Mouse (Mus musculus): ENCODE measurements around the gene Rd3l.
"Not testable (repeated sequence)": the region's sequence is repeated elsewhere in the genome, so short reads cannot be mapped to it uniquely, and the experiment has no call there.

Rd3l gene

GRCm38 (mm10) chr12:111966683-111967173, 14.4 kb downstream of the Rd3l start, which contains the start of gene Atp5mpl:
Gene Atp5mpl, minus strand, starts transcription at chr12:111966977.
- peak; percentile 98 for DNase-seq (ENCODE audit: extremely low spot score)

GRCm38 (mm10) chr12:111963339-111963738, 17.8 kb downstream of the Rd3l start:
- no peak for DNase-seq (ENCODE audit: extremely low spot score)

- peak; percentile 61 for DNase-seq (ENCODE audit: extremely low spot score)
These were observed 22.8 kb downstream of the Rd3l start for GRCm38 (mm10) chr12:111958101-111958865.

GRCm38 (mm10) chr12:111956173-111956572, 24.9 kb downstream of the Rd3l start:
- no peak for DNase-seq (ENCODE audit: extremely low spot score)

DNA sequence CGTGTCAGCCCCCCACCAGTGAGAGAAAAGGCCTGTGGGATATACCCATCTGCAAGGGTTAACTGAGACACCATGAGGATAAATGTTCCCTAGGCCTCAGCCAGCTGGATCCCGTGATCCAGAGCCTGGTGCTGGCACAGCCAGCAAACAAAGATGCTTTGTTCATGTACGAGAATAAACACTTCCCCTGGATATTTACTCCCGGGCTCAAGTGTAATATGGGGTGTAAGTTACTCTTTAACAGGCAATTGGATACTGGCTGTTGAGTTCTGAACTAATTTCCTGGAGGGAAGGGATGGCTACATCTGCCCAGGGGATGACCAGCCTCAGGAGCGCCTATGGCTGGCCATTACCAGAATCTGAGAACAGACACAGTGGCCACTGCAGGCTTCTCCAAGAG, 29.4 kb downstream of the Rd3l start:
- no peak for DNase-seq (ENCODE audit: extremely low spot score)

GRCm38 (mm10) chr12:111950486-111950885, 30.6 kb downstream of the Rd3l start:
- no peak for DNase-seq (ENCODE audit: extremely low spot score)

- DNase-seq (ENCODE audit: extremely low spot score) = peak; percentile 41
These were observed 34.4 kb downstream of the Rd3l start for GRCm38 (mm10) chr12:111946716-111947115.

DNA sequence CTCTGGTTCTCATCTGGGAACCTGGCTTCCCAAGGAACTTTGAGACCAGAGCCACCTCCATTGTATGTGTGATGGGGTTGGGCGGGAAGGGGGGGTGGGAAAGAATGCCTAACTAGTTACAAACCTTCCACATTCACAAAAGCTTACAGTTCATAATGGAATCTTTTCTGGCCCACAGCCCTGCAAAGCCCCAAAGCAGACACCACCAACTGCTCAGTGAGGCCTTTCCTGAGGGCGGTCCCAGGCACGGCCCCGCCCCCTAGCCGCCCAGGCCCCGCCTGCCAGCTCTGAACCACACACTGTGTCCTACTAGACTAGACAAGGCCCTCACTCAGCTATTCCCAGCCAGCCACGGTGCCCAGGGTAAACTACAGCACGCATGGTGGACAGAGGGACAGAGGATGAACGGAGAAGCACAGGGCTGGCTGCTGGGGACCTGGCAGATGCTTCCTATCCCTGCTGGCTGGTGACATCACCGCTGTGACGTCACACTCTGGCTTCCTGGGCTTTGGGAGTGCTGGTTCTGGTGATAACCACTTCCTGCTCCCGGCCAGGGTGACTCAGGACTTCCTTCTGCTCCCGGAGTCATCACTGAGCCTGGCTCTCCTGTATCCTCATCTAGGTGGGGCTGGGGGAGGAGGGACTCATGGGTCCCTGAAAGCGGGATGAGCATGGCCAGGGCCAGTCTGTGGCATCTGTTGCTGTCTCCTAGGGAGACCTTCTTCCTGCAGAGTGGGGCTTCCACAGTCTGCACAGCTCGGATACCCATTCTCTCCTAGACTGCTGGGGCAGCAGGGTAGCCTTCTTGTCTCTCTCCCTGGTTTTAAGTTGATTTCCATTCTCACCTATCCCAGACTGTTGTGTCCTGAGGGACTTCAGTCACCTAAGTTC, 35.1 kb downstream of the Rd3l start:
- not testable (repeated sequence) for DNase-seq (ENCODE audit: extremely low spot score)

GRCm38 (mm10) chr12:111945115-111945514, 36.0 kb downstream of the Rd3l start:
- DNase-seq (ENCODE audit: extremely low spot score) = peak; percentile 50

GRCm38 (mm10) chr12:111944065-111944987, 36.8 kb downstream of the Rd3l start:
- not testable (repeated sequence) for DNase-seq (ENCODE audit: extremely low spot score)

GRCm38 (mm10) chr12:111943421-111944064, 37.6 kb downstream of the Rd3l start:
- DNase-seq (ENCODE audit: extremely low spot score) = no peak

- peak; percentile 45 for DNase-seq (ENCODE audit: extremely low spot score)
These were observed 42.4 kb downstream of the Rd3l start for GRCm38 (mm10) chr12:111938623-111939177.

- DNase-seq (ENCODE audit: extremely low spot score) = no peak
These were observed 44.2 kb downstream of the Rd3l start for GRCm38 (mm10) chr12:111936706-111937550.

GRCm38 (mm10) chr12:111933971-111934370, 47.1 kb downstream of the Rd3l start:
- no peak for DNase-seq (ENCODE audit: extremely low spot score)

GRCm38 (mm10) chr12:111933032-111933704, 47.9 kb downstream of the Rd3l start:
- no peak for DNase-seq (ENCODE audit: extremely low spot score)

GRCm38 (mm10) chr12:111932513-111932912, 48.6 kb downstream of the Rd3l start:
- DNase-seq (ENCODE audit: extremely low spot score) = no peak

- no peak for DNase-seq (ENCODE audit: extremely low spot score)
These were observed 49.6 kb downstream of the Rd3l start for GRCm38 (mm10) chr12:111931411-111932025.
